Mouse (Mus musculus) bone marrow, adult 2 months (tissue): Measurements from ENCODE around the gene Acp6.

Experiments used
- CTCF ChIP-seq: fragments of 200-500 bp; IDR thresholded peaks from 2 replicates; pipeline ENCODE4 v1.5.1; 2011; ENCODE audit warnings: low read length, control low read depth; ENCODE audit not compliant: control insufficient read depth, insufficient read depth
- POLR2A ChIP-seq: fragments of 200-500 bp; IDR thresholded peaks from 2 replicates; pipeline ENCODE4 v1.6.1; 2011; ENCODE audit warnings: low read depth, mild to moderate bottlenecking, control low read depth, low read length, borderline replicate concordance; ENCODE audit not compliant: control insufficient read depth

GRCm38 (mm10) chr3:97183810-97184209, 25.2 kb downstream of the Acp6 start:
- TF ChIP-seq CTCF, result peak; percentile 35; the same call in 1 of the 2 replicates
- no peak for TF ChIP-seq POLR2A
